Mouse (Mus musculus) heart, postnatal 0 days (tissue): ENCODE results near the gene Foxl2. TPM values are rescaled to one million over a fixed set of nuclear protein-coding genes. Genes with fewer than 3 reads are reported as not detected.

Experiments
- ATAC-seq: fragments of 200-750 bp; cut with Nextera tagmentation; 2 replicates; pipeline ENCODE4 v1.8.0; 2017; ENCODE audit warnings: low read depth, moderate number of reproducible peaks, moderate library complexity; ENCODE audit not compliant: insufficient read depth
- DNase-seq: peaks from one replicate; pipeline ENCODE4 v3.0.0-alpha.2; 2016; ENCODE audit warnings: low spot score
- H3K27ac ChIP-seq: fragments of 300-500 bp; sonication (generic); 2 replicates; pipeline ENCODE4 v1.5.1; 2014; ENCODE audit warnings: low read depth, mild to moderate bottlenecking
- H3K27me3 ChIP-seq: fragments of 300-500 bp; sonication (generic); 2 replicates; pipeline ENCODE4 v1.6.1; 2014; ENCODE audit warnings: low read length, mixed read lengths; ENCODE audit not compliant: control insufficient read depth, insufficient read depth
- H3K36me3 ChIP-seq: fragments of 300-500 bp; sonication (generic); replicated peaks from 2 replicates; pipeline ENCODE4 v1.6.1; 2014; ENCODE audit warnings: low read length, mixed read lengths; ENCODE audit not compliant: control insufficient read depth, insufficient read depth
- H3K4me1 ChIP-seq: fragments of 300-500 bp; sonication (generic); 2 replicates; pipeline ENCODE4 v1.6.1; 2014; ENCODE audit warnings: antibody characterized with exemption; ENCODE audit not compliant: control insufficient read depth, insufficient read depth
- H3K4me2 ChIP-seq: fragments of 300-500 bp; sonication (generic); 2 replicates; pipeline ENCODE4 v1.6.1; 2014; ENCODE audit warnings: low read depth, mild to moderate bottlenecking, low read length, moderate library complexity
- H3K4me3 ChIP-seq: fragments of 300-500 bp; sonication (generic); 2 replicates; pipeline ENCODE4 v1.5.1; 2014; ENCODE audit warnings: low read depth, low read length
- H3K9ac ChIP-seq: fragments of 300-500 bp; sonication (generic); replicated peaks from 2 replicates; pipeline ENCODE4 v1.6.1; 2014; ENCODE audit warnings: low read depth, low read length, mixed read lengths
- H3K9me3 ChIP-seq: fragments of 300-500 bp; sonication (generic); replicated peaks from 2 replicates; pipeline ENCODE4 v1.6.1; 2016; ENCODE audit warnings: low read length; ENCODE audit not compliant: control insufficient read depth
- CTCF ChIP-seq: IDR thresholded peaks from 2 replicates; pipeline ENCODE4 v1.5.1; 2016; ENCODE audit warnings: antibody characterized with exemption, control low read depth, low read depth
- EP300 ChIP-seq: IDR thresholded peaks from 2 replicates; pipeline ENCODE4 v1.6.1; 2016; ENCODE audit warnings: antibody characterized with exemption, low read depth
- WGBS: fragments of 180-500 bp; shearing (Covaris S2); extraction: QIAGEN DNeasy Blood & Tissue Kit; methylation state at CpG from one replicate; pipeline ENCODE4 v1.1.7; 2014; 5-methylcytosine and 5-hydroxymethylcytosine counted together
- polyA plus RNA-seq: library from polyadenylated mRNA; unstranded; fragments of >200 nt; fragmentation: Nextera tagmentation; extraction: Ambion mirVana; gene quantifications from 2 replicates; pipeline ENCODE4 v1.2.1, GENCODE M21; 2015
- total RNA-seq: library from RNA; depleted of rRNA; stranded (reverse); fragments of >200 nt; gene quantifications from 2 replicates; pipeline ENCODE4 v1.2.3, GENCODE M21; 2014; ENCODE audit warnings: low replicate concordance; rRNA removed

Gene Foxl2
- total and polyA plus RNA-seq, 2 experiments from 2014 or later, result not detected

DNA sequence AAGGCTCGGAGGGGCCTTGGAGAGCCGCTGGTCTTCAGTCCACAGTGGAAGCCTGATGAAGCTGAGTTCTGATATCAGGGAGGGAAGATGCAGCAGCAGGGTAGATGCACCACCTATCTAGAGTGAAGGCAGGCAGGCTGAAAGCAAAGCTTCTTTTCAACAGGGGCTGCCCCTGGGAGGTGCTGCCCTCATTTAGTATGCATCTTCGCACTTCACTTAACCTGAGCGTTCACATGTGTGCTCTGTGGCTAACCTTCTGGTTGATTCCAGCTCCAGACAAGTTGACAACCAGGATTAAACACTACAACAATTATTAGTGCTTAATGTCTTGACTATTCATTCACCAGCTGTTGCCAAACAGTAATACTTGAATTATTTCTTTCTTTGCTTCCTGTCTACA, 39.0 kb downstream of the Foxl2 start:
- no peak overlapping the region for H3K27ac ChIP-seq
- H3K4me3 ChIP-seq, result no peak overlapping the region
- 91% methylated on average over 4 of the region's 4 CpGs for WGBS
- H3K4me2 ChIP-seq, result no peak overlapping the region
- H3K4me1 ChIP-seq, result no peaks in the 10 kb centered on the region
- no peaks in the 10 kb centered on the region for H3K27me3 ChIP-seq
- no peaks in the 10 kb centered on the region for H3K9me3 ChIP-seq
- peaks cover 12% of the 10 kb centered on the region; the same call in 1 of the 2 replicates for H3K36me3 ChIP-seq
- TF ChIP-seq EP300, result no peak
- TF ChIP-seq CTCF, result no peak
- no peak for DNase-seq
- no peak for ATAC-seq
- no peak overlapping the region for H3K9ac ChIP-seq

DNA sequence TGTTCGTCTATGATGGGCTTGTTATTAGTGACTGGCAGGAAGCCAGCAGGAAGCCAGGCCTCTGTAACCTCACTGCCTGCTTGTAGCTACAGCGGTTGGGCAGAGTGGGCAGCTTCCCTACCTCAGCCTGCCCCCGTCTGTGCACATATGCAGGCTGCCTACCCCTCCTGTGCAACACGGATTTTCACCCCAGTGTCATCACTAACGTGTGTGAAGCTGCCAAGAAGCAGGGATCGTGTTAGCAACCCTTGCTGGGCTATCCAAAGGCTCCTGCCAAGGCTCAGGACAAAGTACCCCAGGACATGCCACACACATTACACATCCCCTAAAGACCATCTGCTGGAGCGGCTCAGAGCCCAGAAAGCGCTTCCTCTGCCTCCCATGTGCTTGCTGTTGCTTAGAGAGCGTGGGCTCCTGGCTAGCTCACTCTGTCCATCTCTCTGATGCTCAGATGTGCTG, 44.8 kb downstream of the Foxl2 start:
- Histone ChIP-seq H3K27ac (no peak overlapping the region), H3K27me3 (no peaks in the 10 kb centered on the region), H3K9me3 (no peaks in the 10 kb centered on the region), H3K9ac (no peak overlapping the region), H3K4me1 (no peaks in the 10 kb centered on the region), H3K4me3 (no peak overlapping the region), H3K36me3 (peaks cover 19% of the 10 kb centered on the region), H3K4me2 (no peak overlapping the region)
- no peak for DNase-seq
- ATAC-seq, result no peak
- WGBS, result 55% methylated on average over 9 of the region's 9 CpGs
- TF ChIP-seq CTCF (no peak), EP300 (no peak)

DNA sequence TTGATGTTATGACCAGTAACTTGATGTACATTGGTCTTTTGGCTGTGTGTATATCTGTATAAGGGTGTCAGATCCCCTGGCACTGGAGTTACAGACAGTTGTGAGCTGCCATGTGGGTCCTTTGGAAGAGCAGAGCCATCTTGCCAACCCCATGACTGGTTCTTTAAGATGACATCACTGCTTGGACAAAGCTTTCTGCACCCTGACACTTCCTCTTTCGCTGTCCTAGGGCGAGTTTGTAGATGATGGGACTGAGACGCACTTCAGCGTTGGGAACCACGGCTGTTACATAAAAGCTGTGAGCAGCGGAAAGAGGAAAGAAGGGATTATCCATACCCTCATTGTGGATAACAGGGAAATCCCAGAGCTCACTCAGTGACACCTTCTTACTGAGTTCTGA, 46.2 kb downstream of the Foxl2 start:
- no peak for ATAC-seq
- H3K4me2 ChIP-seq, result no peak overlapping the region
- DNase-seq, result no peak
- peaks cover 19% of the 10 kb centered on the region for H3K36me3 ChIP-seq
- WGBS, result 87% methylated on average over 6 of the region's 6 CpGs
- H3K4me3 ChIP-seq, result no peak overlapping the region
- no peaks in the 10 kb centered on the region for H3K4me1 ChIP-seq
- no peaks in the 10 kb centered on the region for H3K9me3 ChIP-seq
- TF ChIP-seq EP300, result no peak
- TF ChIP-seq CTCF, result no peak
- no peak overlapping the region for H3K27ac ChIP-seq
- H3K27me3 ChIP-seq, result no peaks in the 10 kb centered on the region
- H3K9ac ChIP-seq, result no peak overlapping the region

Other genes with a start within 250 kb of the Foxl2 start
- not detected in 2 replicates for gene Prr23a1, start 112.8 kb upstream of the Foxl2 start, total RNA-seq
- not detected in 2 replicates for gene Prr23a1, start 112.8 kb upstream of the Foxl2 start, polyA plus RNA-seq
- not detected in 2 replicates for gene Prr23a2, start 98.8 kb upstream of the Foxl2 start, total RNA-seq
- gene Prr23a2, start 98.8 kb upstream of the Foxl2 start, polyA plus RNA-seq, result not detected in 2 replicates
- not detected in 2 replicates for gene Prr23a3, start 90.5 kb upstream of the Foxl2 start, total RNA-seq
- gene Prr23a3, start 90.5 kb upstream of the Foxl2 start, polyA plus RNA-seq, result not detected in 2 replicates
- not detected in 2 replicates for gene 7420426K07Rik, start 52.2 kb upstream of the Foxl2 start, total RNA-seq
- gene 7420426K07Rik, start 52.2 kb upstream of the Foxl2 start, polyA plus RNA-seq, result not detected in 2 replicates
- 4.7 and 6.3 TPM in 2 replicates for gene Faim, start 31.1 kb downstream of the Foxl2 start, total RNA-seq
- 24.3 and 25.3 TPM in 2 replicates for gene Faim, start 31.1 kb downstream of the Foxl2 start, polyA plus RNA-seq
- gene Gm1123, start 80.4 kb downstream of the Foxl2 start, total RNA-seq, result not detected in 2 replicates
- gene Gm1123, start 80.4 kb downstream of the Foxl2 start, polyA plus RNA-seq, result 0.07 TPM in 2 replicates
- 1.9 and 2.1 TPM in 2 replicates for gene Pik3cb, start 185.3 kb downstream of the Foxl2 start, total RNA-seq
- gene Pik3cb, start 185.3 kb downstream of the Foxl2 start, polyA plus RNA-seq, result 0.75 and 1.7 TPM in 2 replicates